Mouse (Mus musculus): Measurements from ENCODE around the gene Mier3. TPM values are rescaled to one million over a fixed set of nuclear protein-coding genes. Genes with fewer than 3 reads are reported as not detected.

Mier3 gene
- total RNA-seq, 1 experiment, result 16.5 TPM

DNA sequence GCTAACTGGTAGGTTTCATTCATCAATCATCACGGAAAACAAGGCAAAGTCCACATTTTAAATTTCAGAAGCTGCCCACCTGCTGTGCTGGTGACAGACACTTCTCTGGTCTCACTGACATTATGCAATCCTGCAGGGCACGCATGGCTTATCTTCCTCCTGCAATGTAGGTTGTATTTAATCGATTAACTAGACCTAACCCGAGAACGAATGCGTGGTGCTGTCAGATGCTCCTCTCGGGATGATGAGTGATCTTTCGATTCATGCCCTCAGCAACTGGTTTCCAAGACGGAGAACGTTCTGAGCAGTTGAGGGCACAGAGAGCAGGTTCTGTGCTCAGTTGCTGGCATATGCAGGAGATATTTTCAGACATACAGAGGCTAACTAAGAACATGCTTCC lies 24.5 kb upstream of the Mier3 start:
- DNase-seq (ENCODE audit: low read depth, low spot score), result no peak
- H3K9ac ChIP-seq (ENCODE audit: insufficient read depth, low read depth, low read length, poor library complexity, severe bottlenecking), result no peak overlapping the region
- H3K4me3 ChIP-seq (ENCODE audit: insufficient read depth in 1 of 2, low read depth in 1 of 2, low read length in 2 of 2, poor library complexity in 1 of 2, severe bottlenecking in 1 of 2), result no peak overlapping the region
- H3K4me1 ChIP-seq (ENCODE audit: control insufficient read depth in 2 of 2, insufficient read depth in 2 of 2, low read length in 2 of 2, poor library complexity in 1 of 2), result no peaks in the 10 kb centered on the region
- H3K27ac ChIP-seq (ENCODE audit: insufficient read depth, low read depth, low read length, poor library complexity, severe bottlenecking), result no peak overlapping the region
- in situ Hi-C loops (cut with MboI; ENCODE audit: low sequenced_read_pairs in 2 of 2, unreplicated experiment in 2 of 2), result no loop called here
- no peak for TF ChIP-seq HCFC1 (IDR thresholded peaks at IDR 0.05; ENCODE audit: borderline replicate concordance, insufficient read depth, low read length)
- TF ChIP-seq MAFK (IDR thresholded peaks at IDR 0.05; ENCODE audit: insufficient read depth, low read depth, low read length), result no peak
- no peak for TF ChIP-seq ZC3H11A (IDR thresholded peaks at IDR 0.05; ENCODE audit: borderline replicate concordance, low read depth, low read length)
- no peak for TF ChIP-seq CHD2 (IDR thresholded peaks at IDR 0.05; ENCODE audit: low read depth, low read length)
- no peak for TF ChIP-seq ZNF384 (IDR thresholded peaks at IDR 0.05; ENCODE audit: low read depth, low read length)
- H3K9me3 ChIP-seq (ENCODE audit: control insufficient read depth, insufficient read depth, low read depth, low read length), result no peaks in the 10 kb centered on the region
- no peaks in the 10 kb centered on the region for H3K36me3 ChIP-seq (ENCODE audit: control insufficient read depth, insufficient read depth, low read length, poor library complexity, severe bottlenecking)

DNA sequence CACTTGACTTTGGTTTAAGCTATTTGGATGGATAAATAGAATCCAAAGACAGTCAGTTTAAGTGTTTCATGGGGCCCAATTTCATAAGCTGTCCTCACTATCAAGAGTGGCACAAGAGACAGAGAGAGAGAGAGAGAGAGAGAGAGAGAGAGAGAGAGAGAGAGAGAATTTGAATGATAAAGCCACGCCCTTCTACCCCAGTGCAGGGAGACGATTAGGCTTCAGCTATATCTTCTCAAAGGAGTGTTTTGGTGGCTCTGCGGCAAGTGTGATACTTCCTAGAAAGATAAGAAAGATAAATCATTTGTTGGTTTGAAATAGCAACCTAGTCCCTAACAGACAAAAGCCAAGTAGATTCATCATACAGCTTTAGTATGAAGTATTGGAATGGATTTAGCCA lies 24.0 kb upstream of the Mier3 start:
- H3K27ac ChIP-seq (ENCODE audit: insufficient read depth, low read depth, low read length, poor library complexity, severe bottlenecking), result no peak overlapping the region
- H3K36me3 ChIP-seq (ENCODE audit: control insufficient read depth, insufficient read depth, low read length, poor library complexity, severe bottlenecking), result no peaks in the 10 kb centered on the region
- no peaks in the 10 kb centered on the region for H3K9me3 ChIP-seq (ENCODE audit: control insufficient read depth, insufficient read depth, low read depth, low read length)
- no peaks in the 10 kb centered on the region for H3K4me1 ChIP-seq (ENCODE audit: control insufficient read depth in 2 of 2, insufficient read depth in 2 of 2, low read length in 2 of 2, poor library complexity in 1 of 2)
- no peak overlapping the region for H3K4me3 ChIP-seq (ENCODE audit: insufficient read depth in 1 of 2, low read depth in 1 of 2, low read length in 2 of 2, poor library complexity in 1 of 2, severe bottlenecking in 1 of 2)
- TF ChIP-seq ZC3H11A (IDR thresholded peaks at IDR 0.05; ENCODE audit: borderline replicate concordance, low read depth, low read length), result no peak
- no peak for TF ChIP-seq CHD2 (IDR thresholded peaks at IDR 0.05; ENCODE audit: low read depth, low read length)
- TF ChIP-seq MAFK (IDR thresholded peaks at IDR 0.05; ENCODE audit: insufficient read depth, low read depth, low read length), result no peak
- TF ChIP-seq HCFC1 (IDR thresholded peaks at IDR 0.05; ENCODE audit: borderline replicate concordance, insufficient read depth, low read length), result no peak
- no peak for TF ChIP-seq ZNF384 (IDR thresholded peaks at IDR 0.05; ENCODE audit: low read depth, low read length)
- no peak for DNase-seq (ENCODE audit: low read depth, low spot score)
- in situ Hi-C loops (cut with MboI; ENCODE audit: low sequenced_read_pairs in 2 of 2, unreplicated experiment in 2 of 2), result no loop called here
- H3K9ac ChIP-seq (ENCODE audit: insufficient read depth, low read depth, low read length, poor library complexity, severe bottlenecking), result no peak overlapping the region

DNA sequence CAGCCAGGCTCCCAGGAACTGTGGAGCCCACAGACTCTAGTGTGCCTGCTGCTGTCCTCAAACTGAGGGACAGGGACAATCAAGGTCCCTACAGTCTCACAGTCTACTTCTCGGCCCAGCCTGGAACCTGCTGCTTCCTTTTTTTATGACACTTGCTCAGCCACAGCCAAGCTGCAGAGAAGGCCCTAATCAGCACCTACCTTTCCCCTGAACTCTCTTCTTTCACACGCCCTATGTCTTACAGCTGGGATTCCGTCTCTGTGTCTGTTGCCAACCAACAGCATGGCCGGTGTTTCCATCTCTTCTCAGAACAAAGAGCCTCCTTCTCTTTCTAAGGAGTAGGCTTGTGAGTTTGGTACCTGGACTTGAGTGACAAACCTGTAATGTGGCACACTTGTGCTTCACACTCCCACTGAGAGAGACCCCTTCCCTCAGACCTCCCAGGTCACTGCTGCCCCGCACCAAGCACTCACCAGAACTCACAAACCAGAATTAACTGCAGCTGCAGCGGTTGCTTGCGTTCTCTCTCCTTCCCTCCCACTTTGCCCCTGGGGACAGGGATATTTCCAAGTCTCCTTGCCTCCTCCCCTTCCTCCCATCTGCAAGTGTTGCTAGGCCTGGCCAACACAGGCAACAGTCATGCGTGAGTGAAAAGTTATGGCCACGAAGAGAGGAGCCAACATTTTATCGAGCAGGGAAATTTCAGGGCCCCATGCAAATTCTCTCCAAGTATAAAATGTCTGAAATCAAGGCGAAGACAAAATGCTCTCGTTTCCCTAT lies 22.1 kb upstream of the Mier3 start:
- TF ChIP-seq HCFC1 (IDR thresholded peaks at IDR 0.05; ENCODE audit: borderline replicate concordance, insufficient read depth, low read length), result no peak
- TF ChIP-seq ZNF384 (IDR thresholded peaks at IDR 0.05; ENCODE audit: low read depth, low read length), result no peak
- no peak for TF ChIP-seq ZC3H11A (IDR thresholded peaks at IDR 0.05; ENCODE audit: borderline replicate concordance, low read depth, low read length)
- no peak for TF ChIP-seq CHD2 (IDR thresholded peaks at IDR 0.05; ENCODE audit: low read depth, low read length)
- TF ChIP-seq MAFK (IDR thresholded peaks at IDR 0.05; ENCODE audit: insufficient read depth, low read depth, low read length), result no peak
- no peaks in the 10 kb centered on the region for H3K36me3 ChIP-seq (ENCODE audit: control insufficient read depth, insufficient read depth, low read length, poor library complexity, severe bottlenecking)
- no peak overlapping the region for H3K9ac ChIP-seq (ENCODE audit: insufficient read depth, low read depth, low read length, poor library complexity, severe bottlenecking)
- H3K9me3 ChIP-seq (ENCODE audit: control insufficient read depth, insufficient read depth, low read depth, low read length), result no peaks in the 10 kb centered on the region
- in situ Hi-C loops (cut with MboI; ENCODE audit: low sequenced_read_pairs in 2 of 2, unreplicated experiment in 2 of 2), result no loop called here
- H3K4me1 ChIP-seq (ENCODE audit: control insufficient read depth in 2 of 2, insufficient read depth in 2 of 2, low read length in 2 of 2, poor library complexity in 1 of 2), result no peaks in the 10 kb centered on the region
- no peak overlapping the region for H3K4me3 ChIP-seq (ENCODE audit: insufficient read depth in 1 of 2, low read depth in 1 of 2, low read length in 2 of 2, poor library complexity in 1 of 2, severe bottlenecking in 1 of 2)
- DNase-seq (ENCODE audit: low read depth, low spot score), result no peak
- H3K27ac ChIP-seq (ENCODE audit: insufficient read depth, low read depth, low read length, poor library complexity, severe bottlenecking), result no peak overlapping the region

GRCm38 (mm10) chr13:111659430-111659829 lies 21.3 kb upstream of the Mier3 start:
- Histone ChIP-seq H3K36me3 (ENCODE audit: control insufficient read depth, insufficient read depth, low read length, poor library complexity, severe bottlenecking) (no peaks in the 10 kb centered on the region), H3K27ac (ENCODE audit: insufficient read depth, low read depth, low read length, poor library complexity, severe bottlenecking) (no peak overlapping the region), H3K4me1 (ENCODE audit: control insufficient read depth in 2 of 2, insufficient read depth in 2 of 2, low read length in 2 of 2, poor library complexity in 1 of 2) (no peaks in the 10 kb centered on the region), H3K9ac (ENCODE audit: insufficient read depth, low read depth, low read length, poor library complexity, severe bottlenecking) (no peak overlapping the region), H3K4me3 (ENCODE audit: insufficient read depth in 1 of 2, low read depth in 1 of 2, low read length in 2 of 2, poor library complexity in 1 of 2, severe bottlenecking in 1 of 2) (no peak overlapping the region), H3K9me3 (ENCODE audit: control insufficient read depth, insufficient read depth, low read depth, low read length) (no peaks in the 10 kb centered on the region)
- in situ Hi-C loops (cut with MboI; ENCODE audit: low sequenced_read_pairs in 2 of 2, unreplicated experiment in 2 of 2), result no loop called here
- no peak for DNase-seq (ENCODE audit: low read depth, low spot score)
- TF ChIP-seq MAFK (IDR thresholded peaks at IDR 0.05; ENCODE audit: insufficient read depth, low read depth, low read length) (no peak), HCFC1 (IDR thresholded peaks at IDR 0.05; ENCODE audit: borderline replicate concordance, insufficient read depth, low read length) (no peak), CHD2 (IDR thresholded peaks at IDR 0.05; ENCODE audit: low read depth, low read length) (no peak)

Measured in ES-E14 (cell line).